Mouse (Mus musculus) embryonic fibroblast, embryonic 13.5 days (primary cell): ENCODE measurements at regions not wholly inside any gene's neighbourhood (a gene's known extent, or its start where the extent isn't known, plus 50 kb on each side); places are given as distances from the start of the nearest gene placed in this dataset.

Experiments
- CTCF ChIP-seq: IDR thresholded peaks from 2 replicates; pipeline ENCODE4 v1.5.1; 2011; ENCODE audit warnings: mild to moderate bottlenecking, control low read depth, low read length, moderate library complexity, borderline replicate concordance; ENCODE audit not compliant: insufficient read depth
- POLR2A ChIP-seq: IDR thresholded peaks from 2 replicates; pipeline ENCODE4 v1.6.1; 2011; ENCODE audit warnings: low read depth, mild to moderate bottlenecking, control low read depth, low read length, moderate library complexity

DNA sequence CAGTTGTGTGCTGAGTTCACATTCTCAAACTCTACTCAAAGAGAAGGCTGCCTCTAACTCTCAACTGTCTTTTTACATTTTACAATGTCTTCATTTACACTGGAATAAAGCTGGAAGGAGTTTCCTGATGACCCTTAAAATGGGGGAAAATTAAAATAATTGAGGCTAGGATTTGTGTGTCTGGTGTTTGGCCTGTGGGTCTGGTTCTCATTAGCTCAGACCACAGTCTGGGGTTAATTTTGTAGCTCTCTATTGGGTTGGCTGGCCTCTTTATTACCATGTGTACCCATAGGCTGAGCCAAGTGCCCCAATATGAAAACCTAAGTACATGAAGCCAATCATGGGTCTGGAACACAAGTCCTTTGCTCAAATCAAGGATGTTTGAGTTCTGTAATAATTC is 128.0 kb upstream of the Sox11 start:
- TF ChIP-seq CTCF, result no peak
- no peak for TF ChIP-seq POLR2A
